Mouse (Mus musculus) urinary bladder, postnatal 4 days (tissue): ENCODE data around the gene Usp18.

Experiments
- DNase-seq, 2 experiments: peaks; one replicate each; pipeline ENCODE4 v3.0.0; 2021 to 2022; ENCODE audit warnings: low spot score in 2 of 2

Gene Usp18

DNA sequence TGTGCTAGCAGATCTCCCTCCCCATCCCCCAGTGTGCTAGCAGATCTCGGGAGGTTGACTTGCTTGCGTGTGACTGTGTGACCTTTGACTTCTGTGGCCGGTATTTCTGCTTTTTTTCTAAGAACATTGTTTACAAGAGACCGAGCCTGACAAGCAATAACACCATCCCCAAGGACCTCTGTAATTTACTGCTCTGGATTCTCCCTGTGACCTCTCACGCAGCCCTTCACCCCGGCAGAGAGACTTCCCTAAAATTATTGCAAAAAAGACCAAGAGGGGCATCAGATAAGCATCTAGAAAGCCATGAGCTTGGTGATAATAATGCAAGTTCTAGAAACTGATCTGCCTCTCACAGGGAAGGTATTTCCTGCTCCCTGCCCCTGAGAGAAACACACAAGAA is 20.7 kb upstream of the Usp18 start:
- no peak for DNase-seq

DNA sequence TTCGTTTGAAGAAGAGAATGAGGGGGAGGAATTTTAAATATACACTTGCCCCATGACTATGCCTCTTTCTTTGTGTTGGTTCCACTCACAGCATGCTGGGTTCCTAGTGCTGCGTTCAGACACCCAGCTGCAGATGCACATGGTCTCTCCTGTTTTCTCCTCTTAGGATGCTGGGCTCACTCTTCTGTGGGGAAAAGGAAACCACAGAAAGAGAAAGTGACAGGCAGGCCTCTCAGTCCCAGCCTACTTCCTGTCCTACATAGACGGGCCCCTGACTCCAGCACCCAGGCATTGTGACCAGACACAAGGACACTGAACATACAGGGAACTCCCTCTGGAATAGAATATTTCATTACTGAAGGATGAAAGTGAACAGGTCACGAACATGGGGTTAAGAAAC is 19.7 kb upstream of the Usp18 start:
- DNase-seq: no peak

DNA sequence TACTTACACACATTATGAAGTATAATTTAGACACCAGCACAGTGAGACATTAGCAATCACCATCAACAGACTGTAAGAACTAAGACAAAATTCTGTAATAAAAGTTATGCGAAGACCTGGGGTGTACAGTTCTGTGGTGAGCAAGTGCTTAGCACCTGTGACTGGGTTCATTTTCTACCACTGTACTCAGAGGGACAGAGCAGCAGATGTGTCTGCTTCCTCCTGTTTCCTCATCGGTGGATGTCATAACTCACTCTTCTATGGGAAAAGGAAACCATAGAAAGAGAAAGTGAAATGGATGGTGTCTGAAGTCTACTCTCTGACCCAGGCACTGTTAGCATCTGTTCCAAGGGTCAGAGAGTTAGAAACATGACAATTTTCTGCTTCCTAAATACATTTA is 19.0 kb upstream of the Usp18 start:
- no peak for DNase-seq

DNA sequence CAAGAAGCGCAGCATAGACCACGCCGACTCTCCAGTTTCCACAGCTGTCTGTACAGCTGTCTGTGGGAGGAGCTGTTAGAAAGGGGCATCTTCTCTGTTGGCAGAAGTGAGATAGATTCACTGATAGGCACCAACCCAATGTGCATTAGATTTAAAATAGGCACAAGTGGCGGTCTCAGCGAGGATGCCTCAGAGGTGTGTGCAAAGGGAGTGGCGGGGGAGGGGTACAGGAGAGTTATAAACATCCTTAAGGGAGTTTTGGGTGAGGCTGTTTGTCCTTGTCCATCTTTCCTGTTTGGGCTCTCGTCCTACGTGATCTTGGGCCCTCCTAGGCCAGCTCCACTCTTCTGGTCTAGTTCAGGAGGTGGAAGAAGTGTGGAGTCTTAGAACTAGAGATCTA is 17.3 kb upstream of the Usp18 start:
- no peak for DNase-seq

DNA sequence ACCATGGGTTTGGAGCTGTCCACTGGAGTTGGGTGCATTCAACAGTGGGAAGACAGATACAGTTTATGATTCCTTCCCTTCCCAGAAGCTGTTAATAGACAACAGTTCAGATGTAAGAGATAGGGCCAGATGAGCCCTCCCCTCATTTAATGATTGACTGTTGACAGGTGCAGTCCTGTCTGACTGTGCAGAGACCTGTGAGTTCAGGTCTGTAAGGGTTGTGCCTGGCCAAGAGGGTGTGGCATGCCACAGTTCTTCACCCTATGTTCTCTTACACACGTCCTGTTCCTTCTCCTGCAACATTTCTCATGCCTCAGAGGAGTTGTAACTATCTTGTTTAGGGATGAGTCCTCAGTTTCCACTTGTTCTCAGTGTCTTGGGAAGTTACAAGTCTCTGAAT is 13.1 kb upstream of the Usp18 start:
- DNase-seq: no peak

- DNase-seq: no peak
These were observed 9.3 kb upstream of the Usp18 start for GRCm38 (mm10) chr6:121236386-121236785.

- no peak for DNase-seq
These were observed 7.5 kb upstream of the Usp18 start for GRCm38 (mm10) chr6:121238209-121238608.

- DNase-seq: no peak
These were observed 3.9 kb upstream of the Usp18 start for GRCm38 (mm10) chr6:121241780-121242179.

GRCm38 (mm10) chr6:121243161-121243560 is 2.5 kb upstream of the Usp18 start:
- no peak for DNase-seq

DNA sequence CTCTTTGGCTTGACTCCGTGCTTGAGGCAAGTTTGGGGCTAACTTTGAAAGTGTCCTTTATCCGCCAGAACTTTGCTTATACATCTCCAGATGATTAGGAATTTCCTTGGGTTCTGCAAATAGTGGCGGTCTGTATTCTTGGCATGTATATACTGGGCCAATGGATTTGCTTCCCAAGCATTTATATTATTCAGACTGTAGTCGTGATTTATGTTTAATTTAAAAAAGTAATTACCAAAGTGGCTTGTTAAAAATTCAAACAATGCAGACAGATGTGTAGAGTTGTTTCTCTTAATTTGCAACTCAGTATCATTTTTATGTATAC is 293 bp downstream of the Usp18 start:
- DNase-seq: no peak

- no peak for DNase-seq
These were observed 4.7 kb downstream of the Usp18 start for GRCm38 (mm10) chr6:121250406-121250805.

- DNase-seq: no peak
These were observed 5.5 kb downstream of the Usp18 start for GRCm38 (mm10) chr6:121251256-121251655.

DNA sequence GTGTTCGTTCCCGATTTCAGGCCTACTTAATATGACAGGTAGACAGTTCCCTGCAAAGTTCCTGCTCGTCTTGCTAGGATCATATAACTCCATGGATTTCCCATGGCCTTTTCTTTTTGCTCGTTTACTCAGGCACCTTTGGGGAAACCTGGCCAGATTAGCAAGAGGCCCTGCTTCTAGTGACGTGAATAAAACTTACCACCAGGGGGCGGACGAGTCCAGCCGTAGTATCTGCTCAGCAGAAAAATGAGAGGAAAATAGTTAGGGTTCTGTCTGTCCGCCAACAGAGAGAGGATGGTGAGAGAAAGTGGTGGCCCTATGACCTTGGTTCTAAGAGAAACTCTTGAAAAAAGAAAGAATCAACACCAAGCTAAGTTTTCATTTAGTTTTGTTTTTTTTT is 14.8 kb downstream of the Usp18 start:
- DNase-seq: peak; percentile 41 to 81

- DNase-seq: no peak
These were observed 15.5 kb downstream of the Usp18 start for GRCm38 (mm10) chr6:121261233-121261632.

DNA sequence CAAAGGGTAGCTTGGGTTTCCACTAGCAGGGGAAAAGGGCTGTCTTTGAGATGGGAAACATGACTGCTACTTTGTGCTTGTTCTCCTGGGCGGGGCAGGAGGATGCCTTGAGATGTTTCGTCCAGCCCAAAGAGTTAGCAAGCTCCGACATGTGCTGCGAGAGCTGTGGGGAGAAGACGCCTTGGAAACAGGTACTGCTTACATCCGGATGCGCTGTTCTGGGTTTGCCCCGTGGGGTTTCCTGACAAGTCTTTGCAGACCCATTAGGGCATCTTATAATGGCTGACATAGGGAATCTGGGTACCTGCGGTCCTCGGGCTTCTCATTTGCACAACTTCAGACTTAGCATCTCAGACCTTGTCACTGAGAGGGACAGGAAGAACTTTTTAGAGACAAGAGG is 16.3 kb downstream of the Usp18 start:
- no peak for DNase-seq

DNA sequence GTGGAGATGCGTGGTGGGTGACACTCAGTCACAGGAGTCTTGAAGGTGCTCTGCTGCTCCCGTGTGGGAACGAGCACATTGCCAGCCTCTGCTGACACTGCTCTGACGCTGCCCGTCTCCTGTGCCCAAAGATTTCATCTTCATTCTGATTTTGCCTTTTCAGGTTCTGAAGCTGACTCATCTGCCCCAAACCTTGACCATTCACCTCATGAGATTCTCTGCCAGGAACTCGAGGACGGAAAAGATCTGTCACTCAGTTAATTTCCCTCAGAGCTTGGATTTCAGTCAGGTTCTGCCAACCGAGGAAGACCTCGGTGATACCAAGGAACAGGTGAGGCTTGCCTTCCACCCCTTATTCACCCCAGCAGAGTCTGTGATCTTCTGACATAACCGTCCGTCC is 16.8 kb downstream of the Usp18 start:
- DNase-seq: no peak

- no peak for DNase-seq
These were observed 24.4 kb downstream of the Usp18 start for GRCm38 (mm10) chr6:121270156-121270555.

DNA sequence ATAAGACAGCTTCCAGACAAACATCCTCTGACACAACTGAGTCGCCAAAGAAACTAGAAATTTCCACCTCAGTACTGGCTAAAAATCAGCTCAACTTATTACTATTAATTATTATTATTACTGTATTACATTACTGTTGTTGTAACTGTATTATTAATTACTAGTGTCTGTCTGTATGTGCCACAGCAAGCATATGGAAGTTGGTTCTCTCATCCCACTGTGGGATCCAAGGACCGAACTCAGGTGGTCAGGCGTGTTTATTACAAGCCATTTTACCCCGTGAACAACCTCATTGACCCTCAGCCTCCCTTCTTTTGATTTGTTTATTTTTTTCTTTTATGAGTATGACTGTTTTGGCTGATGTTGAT is 26.0 kb downstream of the Usp18 start:
- no peak for DNase-seq

- DNase-seq: peak; percentile 67 to 80
These were observed 26.5 kb downstream of the Usp18 start for GRCm38 (mm10) chr6:121272075-121272800.

GRCm38 (mm10) chr6:121274356-121274755 is 28.6 kb downstream of the Usp18 start:
- DNase-seq: no peak

GRCm38 (mm10) chr6:121284132-121284531 is 38.4 kb downstream of the Usp18 start:
- DNase-seq: no peak

DNA sequence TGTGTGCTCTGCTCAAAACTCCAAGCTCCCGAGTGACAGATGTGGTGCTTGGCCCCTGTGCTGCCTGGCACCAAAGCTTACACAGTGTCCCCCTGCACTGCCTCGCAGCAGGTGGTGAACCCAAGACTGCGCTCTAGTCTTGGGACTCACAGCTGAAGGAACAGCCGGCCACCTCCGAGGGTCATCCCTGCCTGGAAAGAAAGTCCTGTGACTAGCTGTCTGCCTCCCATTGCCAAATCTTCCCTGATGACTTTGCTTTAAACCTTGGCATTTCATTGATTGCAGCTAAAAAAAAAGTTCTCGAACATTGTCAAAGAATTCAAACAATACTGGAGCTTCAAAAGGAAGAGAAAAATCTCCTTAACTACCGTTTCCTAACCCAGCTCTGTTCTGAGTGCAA is 53.6 kb downstream of the Usp18 start:
- DNase-seq: no peak

DNA sequence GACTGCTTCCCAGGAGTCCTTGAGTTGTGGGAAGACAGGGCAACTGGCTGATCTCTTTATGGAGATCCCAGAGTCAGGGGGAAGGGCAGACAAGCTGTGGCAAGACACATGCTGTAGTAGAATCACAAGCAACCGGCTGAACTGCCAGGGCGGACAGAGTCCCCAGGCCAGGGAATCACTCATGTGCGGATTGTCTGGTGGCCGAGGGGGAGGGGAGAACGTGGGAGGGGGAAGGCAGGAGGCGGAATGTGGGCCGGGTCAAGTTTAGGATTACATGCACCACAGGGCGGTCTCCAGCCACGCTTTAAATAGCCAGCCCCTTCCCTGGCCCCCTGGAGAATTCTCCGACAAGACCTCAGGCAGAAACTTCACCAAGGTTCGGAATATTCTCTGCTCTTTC is 54.2 kb downstream of the Usp18 start, which contains the start of gene Slc6a13:
Gene Slc6a13, plus strand, starts transcription at position 274 of the 400 bp plus-strand sequence.
- no peak for DNase-seq

DNA sequence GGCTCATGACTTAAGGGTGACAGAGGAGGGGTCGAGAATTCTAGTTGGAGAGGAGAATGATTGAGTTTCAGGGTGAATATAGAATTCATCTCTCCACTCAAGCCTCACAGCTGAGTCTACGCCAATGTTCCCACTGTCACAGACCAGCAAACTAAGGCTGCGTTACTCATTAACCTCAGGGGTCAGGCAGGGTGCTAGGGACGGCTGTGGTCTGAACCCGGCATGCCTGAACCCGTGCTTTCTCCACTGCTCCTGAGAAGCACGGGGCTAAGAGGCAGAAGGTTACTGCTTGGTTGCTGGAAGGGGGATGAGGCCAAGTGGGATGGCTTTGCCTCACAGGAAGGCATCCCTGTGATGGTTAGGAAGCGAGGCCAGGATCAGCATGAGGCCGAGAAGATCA is 54.8 kb downstream of the Usp18 start:
- no peak for DNase-seq
